In the genomic region with DNA sequence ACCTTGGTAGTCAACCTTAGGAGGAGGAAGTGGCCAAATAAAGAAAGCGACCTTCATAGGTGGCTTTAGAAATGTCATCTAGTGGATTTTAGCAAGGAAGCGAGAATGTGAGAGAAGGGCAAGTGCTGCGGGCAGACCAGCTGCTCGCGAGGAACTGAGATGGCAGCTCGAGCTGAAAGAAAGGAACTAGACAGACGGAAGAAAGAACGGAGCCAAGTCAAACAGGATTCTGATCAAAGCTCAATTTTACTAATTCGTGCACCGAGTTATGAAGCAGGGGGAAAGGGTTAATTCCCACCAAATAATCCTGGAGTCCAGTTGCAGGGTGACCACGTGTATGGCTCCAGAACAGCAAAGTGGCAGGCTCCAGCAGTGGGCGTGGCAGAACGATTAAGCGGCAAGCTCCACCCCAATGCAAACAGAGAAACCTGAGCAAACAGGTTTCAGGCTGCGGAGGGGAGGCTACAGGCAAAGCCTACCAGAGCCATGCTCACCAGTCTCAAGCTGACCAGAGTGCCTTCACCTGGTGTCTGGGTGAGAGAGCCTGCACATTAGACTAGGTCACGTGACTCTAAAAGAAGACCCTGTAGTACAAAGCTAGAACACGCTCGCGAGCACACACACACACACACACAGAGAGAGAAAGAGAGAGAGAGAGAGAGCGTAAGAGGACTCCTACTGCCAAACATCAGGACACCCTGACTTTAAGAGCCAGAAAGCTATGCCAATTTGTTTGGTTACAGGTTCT, we compare ENCODE assay signal across 8 mouse cellular contexts.
DNase-seq lines count a peak whose midpoint lies in the region; ATAC-seq and TF ChIP-seq lines count a peak whose summit lies in the region.

No protein-coding gene starts in this region.

- no peaks in the 10 kb centered on the region for H3K27me3 ChIP-seq in intestine, embryonic 15.5 days (replicated peaks)
- no peaks in the 10 kb centered on the region for H3K27me3 ChIP-seq in liver, embryonic 14.5 days (ENCODE audit: control insufficient read depth, insufficient read depth, low read length)

- peak; percentile 95 for ATAC-seq in intestine, embryonic 15.5 days
- ATAC-seq in liver, embryonic 14.5 days (ENCODE audit: insufficient read depth), result no peak
- no peak for ATAC-seq in cerebellum, adult (ENCODE audit: insufficient number of reproducible peaks, low FRiP score, low TSS enrichment)

- WGBS in intestine, embryonic 15.5 days, result 33% methylated on average over 20 of the region's 20 CpGs
- 39% methylated on average over 20 of the region's 20 CpGs for WGBS in liver, embryonic 14.5 days (ENCODE audit: insufficient replicate concordance)

- no peak overlapping the region for H3K4me3 ChIP-seq in intestine, embryonic 15.5 days (replicated peaks)
- H3K4me3 ChIP-seq in liver, embryonic 14.5 days (ENCODE audit: insufficient read depth in 1 of 2, low read depth in 2 of 2, low read length in 2 of 2), result no peak overlapping the region

- H3K9ac ChIP-seq in intestine, embryonic 15.5 days, result no peak overlapping the region
- no peak overlapping the region for H3K9ac ChIP-seq in liver, embryonic 14.5 days (replicated peaks)

- no peaks in the 10 kb centered on the region for H3K36me3 ChIP-seq in intestine, embryonic 15.5 days
- H3K36me3 ChIP-seq in liver, embryonic 14.5 days (replicated peaks; ENCODE audit: control insufficient read depth, insufficient read depth, low read depth), result no peaks in the 10 kb centered on the region

- no peaks in the 10 kb centered on the region for H3K9me3 ChIP-seq in intestine, embryonic 15.5 days
- H3K9me3 ChIP-seq in liver, embryonic 14.5 days (ENCODE audit: control insufficient read depth, low read length), result no peaks in the 10 kb centered on the region

- peak; percentile 72 for DNase-seq in A20 (ENCODE audit: low read depth, low spot score)
- DNase-seq in CD4-positive helper T cell, adult 2 months (ENCODE audit: low read depth, low spot score), result peak; percentile 16
- DNase-seq in liver, embryonic 14.5 days (ENCODE audit: low read depth in 3 of 3, low spot score in 3 of 3), result peak in 2 of 3 experiments; percentile 3
- no peak for DNase-seq in frontal cortex, postnatal 14 days (ENCODE audit: low spot score in 2 of 2)
- DNase-seq in cerebellum, adult 8-10 months, result no peak
- DNase-seq in left cerebral cortex, adult 9 months (ENCODE audit: low spot score in 2 of 2), result no peak

- no peak for TF ChIP-seq EP300 in liver, embryonic 14.5 days (IDR thresholded peaks at IDR 0.05; ENCODE audit: low read depth)

- no peak overlapping the region for H3K27ac ChIP-seq in intestine, embryonic 15.5 days
- H3K27ac ChIP-seq in liver, embryonic 14.5 days, result no peak overlapping the region

- no peaks in the 10 kb centered on the region for H3K4me1 ChIP-seq in intestine, embryonic 15.5 days (replicated peaks)
- H3K4me1 ChIP-seq in liver, embryonic 14.5 days (replicated peaks; ENCODE audit: control insufficient read depth in 2 of 2, insufficient read depth in 2 of 2, low read length in 1 of 2), result 0 out of 4 replicates have a peak, but pooled peaks cover 0 to 3% of the 10 kb centered on the region in 2 experiments

- no peak for TF ChIP-seq CTCF in liver, embryonic 14.5 days (IDR thresholded peaks at IDR 0.05; ENCODE audit: low read depth)

- H3K4me2 ChIP-seq in intestine, embryonic 15.5 days (replicated peaks), result peak overlapping the region; percentile 47
- peak overlapping the region; percentile 22; the same call in 1 of the 2 replicates for H3K4me2 ChIP-seq in liver, embryonic 14.5 days (ENCODE audit: low read depth)

Comparison
In these comparisons a context has a peak if more than half of its experiments do, and no peak if none do; other contexts are left out.
1. DNase-seq: peak in A20 (single experiment), CD4-positive helper T cell, adult 2 months (single experiment) and liver, embryonic 14.5 days (2 of 3); none in frontal cortex, postnatal 14 days (0 of 2), cerebellum, adult 8-10 months (single experiment) and left cerebral cortex, adult 9 months (0 of 2).